Mouse (Mus musculus) 3T3-L1 (cell line): ENCODE measurements around the gene Olfr771.
"Not testable (repeated sequence)": the region's sequence is repeated elsewhere in the genome, so short reads cannot be mapped to it uniquely, and the experiment has no call there.

ENCODE experiments used
- DNase-seq: peaks from one replicate; pipeline ENCODE4 v3.0.0-alpha.2; 2015; ENCODE audit warnings: low read depth, low spot score

Gene Olfr771

DNA sequence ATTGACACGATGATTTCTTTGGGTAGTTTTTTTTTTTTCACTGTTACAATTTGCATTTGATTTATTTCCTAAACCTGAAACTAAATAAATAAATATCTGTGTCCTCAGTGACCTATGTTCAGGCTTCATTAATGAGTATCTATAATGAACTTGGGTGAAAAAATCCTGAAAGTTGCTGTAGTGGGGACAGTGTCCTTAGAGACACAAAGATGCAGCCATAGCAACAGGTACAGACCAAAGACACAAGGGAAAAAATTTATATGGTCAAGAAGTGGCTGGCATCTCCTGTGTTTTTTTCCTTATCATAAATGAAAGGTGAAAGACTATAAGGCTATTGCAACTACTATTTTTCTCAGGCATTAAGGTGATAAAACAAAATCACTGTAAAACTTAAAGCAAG is at the start of gene Olfr771:
TSS of gene Olfr771 (minus strand) at position 101 of the 400 bp plus-strand sequence.
- DNase-seq, result no peak

DNA sequence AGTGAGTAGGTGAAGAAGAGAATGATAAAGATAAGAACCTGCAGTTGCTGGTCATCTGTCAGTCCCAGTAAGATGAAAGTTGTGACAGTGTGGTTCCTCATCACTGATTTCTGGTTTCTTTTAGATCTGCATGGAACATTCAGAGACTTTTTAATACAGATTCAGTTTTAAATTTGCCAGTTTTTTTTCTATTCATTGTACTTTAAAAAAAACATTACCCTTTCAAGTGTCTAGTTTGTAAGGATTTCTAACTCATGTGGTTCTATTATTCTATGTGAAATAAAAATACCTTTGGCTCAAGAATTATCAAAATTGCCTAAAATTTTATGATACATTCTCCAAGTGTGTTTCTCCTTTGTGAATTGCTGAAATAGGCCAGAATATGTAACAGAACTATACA is 22.8 kb upstream of the Olfr771 start, which contains the start of gene Olfr773:
TSS of gene Olfr773 (minus strand) at position 101 of the 400 bp plus-strand sequence.
- DNase-seq, result not testable (repeated sequence)

DNA sequence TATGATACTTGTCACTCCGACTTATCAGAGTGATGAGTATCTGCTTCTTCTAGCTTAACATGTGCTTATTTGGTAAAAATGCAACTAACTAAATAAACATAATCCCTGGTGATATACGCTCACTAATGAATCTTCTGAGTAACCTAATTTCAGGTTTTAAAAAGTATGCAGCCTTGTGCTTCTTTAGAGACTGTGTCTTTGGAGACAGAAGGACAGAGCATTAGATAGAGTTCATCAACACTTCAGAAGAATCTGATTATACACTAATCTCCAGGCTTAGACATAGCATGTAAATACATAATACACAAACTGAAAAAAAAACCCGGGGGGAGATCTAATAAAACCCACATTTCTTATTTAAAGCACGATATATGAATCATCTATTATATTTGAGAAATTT is 13.3 kb upstream of the Olfr771 start, which contains the start of gene Olfr772:
TSS of gene Olfr772 (minus strand) at position 101 of the 400 bp plus-strand sequence.
- DNase-seq, result not testable (repeated sequence)

GRCm38 (mm10) chr10:129138898-129139297 is 25.7 kb downstream of the Olfr771 start, which contains the start of gene Olfr770:
Gene Olfr770, minus strand, starts transcription at chr10:129138998.
- no peak for DNase-seq

DNA sequence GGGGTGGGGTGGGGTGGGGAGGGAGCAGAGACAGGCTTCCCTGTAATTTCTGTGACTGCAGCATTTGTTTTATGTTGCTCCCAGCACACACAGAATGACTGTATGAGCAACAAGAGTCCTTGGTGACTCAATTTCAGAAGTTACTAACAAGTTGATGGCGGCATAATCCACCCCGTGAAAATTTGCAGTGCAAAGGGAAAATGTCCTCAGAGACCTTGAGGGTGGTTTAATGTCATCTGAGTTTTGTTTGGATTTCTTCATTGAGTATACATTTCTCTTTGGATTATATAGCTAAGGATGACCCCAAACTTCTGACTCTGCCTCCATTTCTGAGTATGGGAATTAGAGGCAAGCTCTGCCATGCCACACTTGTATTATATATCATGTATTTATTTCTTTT is 46.8 kb downstream of the Olfr771 start, which contains the start of gene Olfr769:
TSS of gene Olfr769 (minus strand) at position 101 of the 400 bp plus-strand sequence.
- no peak for DNase-seq

- no peak for DNase-seq
Measured at GRCm38 (mm10) chr10:129115146-129115545, 49.4 kb downstream of the Olfr771 start.
